Mouse (Mus musculus): Measurements from ENCODE around the gene Cacna1i.
A peak's percentile ranks its signal among the peaks of the same experiment; 100 is the strongest.

The Cacna1i gene

GRCm38 (mm10) chr15:80334766-80335165, 47.7 kb downstream of the Cacna1i start:
- no peak for DNase-seq (ENCODE audit: low spot score)

GRCm38 (mm10) chr15:80335196-80335595, 48.2 kb downstream of the Cacna1i start:
- DNase-seq (ENCODE audit: low spot score) = no peak

GRCm38 (mm10) chr15:80340348-80340747, 53.3 kb downstream of the Cacna1i start:
- DNase-seq (ENCODE audit: low spot score) = peak; percentile 46

- peak; percentile 37 for DNase-seq (ENCODE audit: low spot score)
Observed at GRCm38 (mm10) chr15:80342394-80342793, 55.4 kb downstream of the Cacna1i start.

GRCm38 (mm10) chr15:80343031-80343430, 56.0 kb downstream of the Cacna1i start:
- peak; percentile 94 for DNase-seq (ENCODE audit: low spot score)

- no peak for DNase-seq (ENCODE audit: low spot score)
Observed at GRCm38 (mm10) chr15:80343731-80344130, 56.7 kb downstream of the Cacna1i start.

GRCm38 (mm10) chr15:80346510-80346909, 59.5 kb downstream of the Cacna1i start:
- peak; percentile 79 for DNase-seq (ENCODE audit: low spot score)

- DNase-seq (ENCODE audit: low spot score) = no peak
Observed at GRCm38 (mm10) chr15:80350431-80350830, 63.4 kb downstream of the Cacna1i start.

GRCm38 (mm10) chr15:80358798-80359197, 71.8 kb downstream of the Cacna1i start:
- no peak for DNase-seq (ENCODE audit: low spot score)

GRCm38 (mm10) chr15:80361780-80362508, 74.9 kb downstream of the Cacna1i start:
- DNase-seq (ENCODE audit: low spot score) = no peak

GRCm38 (mm10) chr15:80362509-80363172, 75.6 kb downstream of the Cacna1i start:
- peak; percentile 53 for DNase-seq (ENCODE audit: low spot score)

- DNase-seq (ENCODE audit: low spot score) = no peak
Observed at GRCm38 (mm10) chr15:80363821-80364715, 77.0 kb downstream of the Cacna1i start.

- peak; percentile 80 for DNase-seq (ENCODE audit: low spot score)
Observed at GRCm38 (mm10) chr15:80366899-80367298, 79.9 kb downstream of the Cacna1i start.

GRCm38 (mm10) chr15:80373219-80373964, 86.4 kb downstream of the Cacna1i start:
- no peak for DNase-seq (ENCODE audit: low spot score)

GRCm38 (mm10) chr15:80374854-80375253, 87.8 kb downstream of the Cacna1i start:
- DNase-seq (ENCODE audit: low spot score) = no peak

GRCm38 (mm10) chr15:80387185-80387584, 100.1 kb downstream of the Cacna1i start:
- no peak for DNase-seq (ENCODE audit: low spot score)

- DNase-seq (ENCODE audit: low spot score) = no peak
Observed at GRCm38 (mm10) chr15:80391791-80392190, 104.8 kb downstream of the Cacna1i start.

GRCm38 (mm10) chr15:80395035-80395434, 108.0 kb downstream of the Cacna1i start:
- no peak for DNase-seq (ENCODE audit: low spot score)

- DNase-seq (ENCODE audit: low spot score) = no peak
Observed at GRCm38 (mm10) chr15:80399451-80399850, 112.4 kb downstream of the Cacna1i start.

GRCm38 (mm10) chr15:80401387-80401898, 114.4 kb downstream of the Cacna1i start:
- no peak for DNase-seq (ENCODE audit: low spot score)

- no peak for DNase-seq (ENCODE audit: low spot score)
Observed at GRCm38 (mm10) chr15:80401980-80402379, 114.9 kb downstream of the Cacna1i start.

- no peak for DNase-seq (ENCODE audit: low spot score)
Observed at GRCm38 (mm10) chr15:80407873-80408272, 120.8 kb downstream of the Cacna1i start.
